Mouse (Mus musculus): ENCODE data around the gene Clec4a2.
"Not testable (repeated sequence)": the region's sequence is repeated elsewhere in the genome, so short reads cannot be mapped to it uniquely, and the experiment has no call there.

Clec4a2 gene

GRCm38 (mm10) chr6:123106128-123106527, at the start of gene Clec4a2:
Gene Clec4a2, plus strand, starts transcription at chr6:123106428.
- not testable (repeated sequence) for DNase-seq (ENCODE audit: low read depth, low spot score)

DNA sequence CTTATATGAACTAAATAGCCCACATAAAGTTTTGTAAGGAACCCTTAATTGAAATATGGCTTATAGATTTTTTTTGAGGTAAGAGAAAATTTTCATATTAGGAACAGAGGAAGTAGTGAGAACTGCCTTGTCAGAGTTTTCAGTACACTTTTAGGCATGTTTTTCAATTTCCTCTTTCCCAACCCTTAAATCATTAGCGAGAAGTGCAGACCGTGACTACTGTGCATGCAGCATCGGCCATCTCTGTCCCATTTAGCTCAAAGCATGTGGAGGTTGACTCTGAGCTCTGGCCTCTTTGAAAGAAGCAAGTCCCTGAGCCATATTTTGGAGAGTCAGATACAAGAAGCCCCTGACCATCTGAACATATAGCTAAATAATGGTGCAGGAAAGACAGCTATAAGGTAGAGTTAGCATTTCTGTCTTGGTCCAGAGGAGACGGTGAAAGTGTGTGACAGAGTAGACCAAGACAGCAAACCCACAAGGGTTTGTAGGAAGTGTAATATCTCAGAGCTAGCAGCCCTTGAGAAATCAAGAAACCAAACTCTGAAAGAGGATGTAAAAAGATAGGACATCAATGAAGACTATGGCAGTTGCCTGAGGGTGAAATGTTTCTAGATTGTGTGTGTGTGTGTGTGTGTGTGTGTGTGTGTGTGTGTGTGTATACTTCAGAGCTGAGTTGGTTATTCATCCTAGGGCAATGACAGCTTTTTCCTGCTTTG, 10.9 kb upstream of the Clec4a2 start:
- DNase-seq (ENCODE audit: low read depth, low spot score): no peak

GRCm38 (mm10) chr6:123123195-123123594, 17.0 kb downstream of the Clec4a2 start:
- DNase-seq (ENCODE audit: low read depth, low spot score): no peak

- no peak for DNase-seq (ENCODE audit: low read depth, low spot score)
Observed at GRCm38 (mm10) chr6:123127173-123127572, 20.9 kb downstream of the Clec4a2 start.

DNA sequence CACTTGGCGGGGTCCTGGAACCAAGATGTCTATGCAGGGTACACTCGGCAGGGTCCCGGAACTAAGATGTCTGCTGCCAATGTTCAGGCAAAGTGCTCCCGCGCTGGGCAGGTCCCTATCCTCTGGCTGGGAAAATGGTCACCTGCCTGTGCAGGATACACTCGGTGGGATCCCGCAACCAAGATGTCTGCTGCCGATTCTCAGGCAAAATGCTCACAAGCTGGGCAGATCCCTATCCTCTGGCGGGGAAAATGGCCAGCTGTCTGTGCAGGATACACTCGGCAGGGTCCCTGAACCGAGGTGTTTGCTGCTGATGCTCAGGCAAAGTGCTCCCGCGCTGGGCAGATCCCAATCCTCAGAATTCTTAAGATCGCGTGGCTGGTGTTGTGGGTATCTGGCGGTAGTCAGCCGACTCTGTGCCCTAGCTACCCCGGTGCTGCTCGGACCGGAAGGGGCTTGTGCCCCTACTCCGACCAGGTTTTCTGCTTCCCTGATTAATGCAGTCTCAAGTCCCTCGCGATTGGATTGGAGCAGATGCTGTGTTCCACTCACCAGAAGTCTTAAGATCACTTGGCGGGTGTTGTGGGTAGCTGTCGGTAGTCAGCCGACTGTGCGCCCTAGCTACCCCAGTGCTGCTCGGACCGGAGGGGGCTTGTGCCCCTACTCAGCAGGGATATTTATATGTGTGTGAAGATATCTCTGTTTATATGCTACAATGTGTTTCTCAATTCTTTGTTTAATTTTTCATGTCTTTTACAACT, 31.7 kb downstream of the Clec4a2 start:
- not testable (repeated sequence) for DNase-seq (ENCODE audit: low read depth, low spot score)

GRCm38 (mm10) chr6:123170106-123170505, 63.9 kb downstream of the Clec4a2 start:
- no peak for DNase-seq (ENCODE audit: low read depth, low spot score)

DNA sequence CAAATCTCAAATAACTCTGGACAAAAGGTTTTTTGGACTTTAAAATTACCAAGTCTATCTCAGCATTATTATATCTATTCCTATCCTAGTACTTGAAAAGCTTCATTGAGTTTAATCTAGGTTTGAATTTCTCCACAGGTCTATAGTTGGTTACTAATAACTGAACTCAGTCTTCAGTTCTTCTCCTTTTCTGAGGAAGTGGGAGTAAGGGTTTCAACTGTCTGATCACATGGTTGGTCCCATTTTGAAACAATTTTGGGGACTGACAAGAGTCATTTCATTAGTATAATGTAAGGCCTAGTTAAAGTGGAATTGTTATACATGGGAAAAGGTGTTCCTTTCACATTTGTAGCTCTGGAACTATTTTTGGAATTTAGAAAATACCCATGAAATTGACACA, 64.8 kb downstream of the Clec4a2 start:
- DNase-seq (ENCODE audit: low read depth, low spot score): no peak

DNA sequence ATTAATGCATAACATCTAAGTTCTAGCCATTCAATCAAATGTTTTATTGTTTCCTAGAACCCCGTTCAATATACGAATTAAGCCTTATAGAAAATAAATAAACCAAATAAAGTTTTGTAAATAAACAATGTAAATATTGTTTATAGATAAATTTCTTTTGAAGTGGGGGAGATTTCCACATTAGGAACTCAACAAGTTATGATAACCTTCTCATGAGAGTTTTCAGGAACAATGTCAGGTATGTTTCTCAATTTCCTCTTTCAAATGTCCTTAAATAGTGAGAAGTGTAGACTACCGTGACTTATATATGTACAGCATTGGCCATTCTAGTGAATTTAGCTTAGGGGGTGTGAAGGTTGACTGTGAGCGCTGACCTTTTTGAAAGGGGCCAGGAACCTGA, 66.4 kb downstream of the Clec4a2 start, which contains the start of gene Clec4b2:
Clec4b2 (plus strand) TSS at position 301 of the 400 bp plus-strand sequence.
- DNase-seq (ENCODE audit: low read depth, low spot score): no peak

- no peak for DNase-seq (ENCODE audit: low read depth, low spot score)
Observed at GRCm38 (mm10) chr6:123175549-123175948, 69.3 kb downstream of the Clec4a2 start.

DNA sequence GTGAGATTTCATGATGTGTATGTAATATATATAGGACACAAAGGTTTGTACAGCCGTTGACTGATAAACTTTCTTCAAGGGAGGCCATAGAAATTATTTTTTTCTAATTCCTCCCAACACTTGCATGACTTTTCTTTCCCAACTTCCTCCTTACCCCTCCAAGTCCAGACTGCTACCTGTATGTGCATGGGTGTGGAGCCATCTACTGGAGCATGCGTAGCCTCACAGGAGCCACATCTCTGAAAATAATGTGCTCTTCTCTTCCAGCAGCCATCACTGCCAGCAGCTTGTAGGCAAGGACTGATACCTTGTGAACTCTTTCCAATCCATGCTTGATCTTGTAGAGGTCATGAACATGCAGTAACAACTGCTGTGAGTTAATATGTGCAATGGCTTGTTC, 78.6 kb downstream of the Clec4a2 start:
- DNase-seq (ENCODE audit: low read depth, low spot score): not testable (repeated sequence)
